Mouse (Mus musculus): ENCODE results near the gene Alcam.

Gene Alcam

DNA sequence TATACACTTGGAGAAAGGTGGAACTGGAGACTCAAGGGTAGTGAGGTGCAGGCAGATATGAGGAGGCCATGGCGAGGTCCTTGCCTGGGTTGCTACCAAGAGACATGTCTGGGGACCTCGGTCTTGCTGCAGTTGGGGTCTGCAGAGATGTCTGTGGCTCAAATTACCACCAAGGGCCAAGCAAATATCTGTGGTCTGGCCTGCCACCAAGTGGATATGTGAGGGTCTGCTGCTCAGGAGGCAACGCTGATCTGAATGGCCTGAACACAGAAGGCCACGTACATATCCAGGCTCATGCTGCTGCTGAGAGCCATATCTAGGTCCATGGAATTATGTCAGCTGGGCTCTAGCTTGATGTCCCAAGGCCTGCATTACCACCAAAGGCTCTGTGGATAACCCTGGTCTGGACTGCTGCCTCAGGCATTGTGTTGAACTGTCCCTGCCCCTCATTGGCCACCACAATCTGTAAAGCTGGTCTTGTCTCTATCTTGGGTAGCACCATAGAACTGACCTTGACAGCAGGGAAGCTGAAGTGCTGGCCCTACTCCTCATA is 210.4 kb downstream of the Alcam start:
- DNase-seq: no peak

DNA sequence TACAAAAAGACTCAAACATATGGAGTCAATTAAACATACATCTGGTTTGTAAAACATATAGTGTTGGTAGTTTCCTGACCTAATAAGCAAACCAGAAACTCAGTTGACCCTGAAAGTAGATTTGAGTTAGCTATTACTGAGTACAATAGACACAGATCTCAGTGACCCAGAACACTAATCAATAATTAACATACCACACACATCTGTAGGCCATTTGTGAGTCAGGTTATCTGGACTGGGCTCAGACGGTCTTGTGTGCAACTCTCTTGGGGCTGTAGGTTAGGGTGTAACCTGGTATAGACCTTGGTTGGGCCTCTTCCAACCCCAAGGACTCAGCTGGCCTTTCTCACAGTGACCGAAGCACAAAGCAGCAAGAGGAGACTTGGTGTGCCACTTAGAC is 211.7 kb downstream of the Alcam start:
- DNase-seq: no peak

DNA sequence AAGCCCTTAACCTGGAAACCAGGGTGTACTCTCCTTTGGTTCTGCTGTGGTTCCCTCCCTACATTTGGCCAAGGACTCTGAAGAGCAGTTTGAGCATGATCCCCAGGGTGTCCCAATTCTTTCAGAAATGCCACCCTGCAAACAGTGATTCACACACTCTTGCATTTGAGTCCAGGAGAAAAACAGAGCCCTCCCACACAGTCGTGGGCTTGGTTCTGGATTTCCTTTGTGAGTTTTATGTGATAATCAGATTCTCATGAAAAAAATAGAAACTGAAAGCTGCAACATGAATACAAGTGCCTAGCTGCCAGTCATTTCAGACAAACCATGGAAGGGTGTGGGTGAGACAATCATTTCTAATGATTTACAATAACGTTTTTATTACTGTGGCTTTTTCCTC is 223.9 kb downstream of the Alcam start:
- no peak for DNase-seq

DNA sequence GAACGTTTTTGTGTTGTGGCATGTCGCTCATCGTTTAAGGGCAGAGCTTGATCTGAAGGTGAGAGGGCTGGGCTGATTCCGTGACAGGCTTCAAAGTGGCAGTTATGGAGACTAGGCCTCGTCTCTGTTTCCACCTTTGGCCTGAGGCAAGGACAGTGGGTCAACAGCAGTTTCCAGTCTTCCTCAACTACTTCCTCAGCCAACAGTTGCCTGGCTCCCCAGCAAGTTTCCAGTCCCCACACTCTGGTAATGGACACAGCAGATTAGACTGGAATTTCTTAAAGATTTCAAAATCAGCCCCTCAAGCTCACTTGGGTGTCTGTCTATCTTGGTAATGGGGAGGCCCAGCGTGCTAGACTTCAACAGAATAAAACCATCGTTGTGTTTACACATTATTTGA is 224.4 kb downstream of the Alcam start:
- DNase-seq: no peak

DNA sequence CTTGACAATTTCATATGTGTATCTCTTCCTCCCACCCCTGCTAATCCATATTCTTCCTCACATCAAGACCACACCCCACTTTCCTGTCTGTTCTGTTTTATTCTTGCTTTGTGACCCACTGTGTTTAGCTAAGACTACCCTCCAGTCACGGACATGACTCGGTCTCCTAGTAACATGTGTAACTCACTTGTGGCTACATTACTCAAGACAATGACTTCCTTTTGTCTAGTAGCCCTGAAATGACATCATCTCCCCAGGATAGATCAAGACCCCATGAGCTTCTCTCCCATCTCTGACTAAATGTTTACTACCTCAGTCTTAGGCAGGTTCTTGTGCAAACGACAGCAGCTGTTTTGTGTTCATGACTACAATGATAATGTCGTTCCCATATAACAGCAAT is 231.0 kb downstream of the Alcam start:
- DNase-seq: no peak

- DNase-seq: peak; percentile 35 to 42
These were observed 234.8 kb downstream of the Alcam start for GRCm38 (mm10) chr16:52219069-52219468.

- DNase-seq: no peak
These were observed 242.8 kb downstream of the Alcam start for GRCm38 (mm10) chr16:52210844-52211606.

DNA sequence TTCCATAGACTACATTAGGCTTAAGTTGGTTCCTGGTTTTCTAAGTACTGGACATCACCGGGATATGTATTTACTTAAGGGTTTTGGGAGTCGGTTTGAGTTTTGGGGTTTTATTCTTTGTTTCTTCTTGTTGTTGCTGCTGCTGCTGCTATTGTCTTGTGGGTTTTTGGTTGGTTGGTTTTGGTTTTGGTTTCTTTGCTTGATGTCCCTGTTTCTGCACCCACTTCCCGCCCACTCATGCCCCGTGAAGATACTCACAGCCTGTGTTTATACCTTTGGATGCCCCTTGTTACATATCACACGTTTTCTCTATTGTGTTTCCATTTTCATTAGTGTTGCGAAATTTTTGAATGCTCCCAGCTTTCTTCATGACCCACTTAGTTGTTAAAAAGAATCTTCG is 253.8 kb downstream of the Alcam start:
- peak; percentile 8 to 10 for DNase-seq

Measured in B cell, adult 2 months (primary cell).